Mouse (Mus musculus) B cell, adult 2 months (primary cell): Measurements from ENCODE around the gene Nmrk2.

ENCODE experiments used
- DNase-seq, 2 experiments: peaks; one replicate each; pipeline ENCODE4 v3.0.0; 2022

The Nmrk2 gene

GRCm38 (mm10) chr10:81216260-81216659, 14.4 kb upstream of the Nmrk2 start:
- no peak for DNase-seq

GRCm38 (mm10) chr10:81210154-81210553, 8.3 kb upstream of the Nmrk2 start:
- DNase-seq: no peak

- DNase-seq: no peak
Measured at GRCm38 (mm10) chr10:81204137-81204536, 2.3 kb upstream of the Nmrk2 start.

GRCm38 (mm10) chr10:81202978-81203720, 1.3 kb upstream of the Nmrk2 start:
- no peak for DNase-seq

GRCm38 (mm10) chr10:81200605-81201287, 1.1 kb downstream of the Nmrk2 start:
- no peak for DNase-seq

- no peak for DNase-seq
Measured at GRCm38 (mm10) chr10:81200141-81200540, 1.7 kb downstream of the Nmrk2 start.

- DNase-seq: no peak
Measured at GRCm38 (mm10) chr10:81198990-81199389, 2.9 kb downstream of the Nmrk2 start.

GRCm38 (mm10) chr10:81198230-81198629, 3.6 kb downstream of the Nmrk2 start:
- peak; percentile 83 to 86 for DNase-seq

- no peak for DNase-seq
Measured at GRCm38 (mm10) chr10:81197305-81197704, 4.5 kb downstream of the Nmrk2 start.

GRCm38 (mm10) chr10:81196470-81197065, 5.3 kb downstream of the Nmrk2 start:
- DNase-seq: no peak

GRCm38 (mm10) chr10:81195300-81195699, 6.6 kb downstream of the Nmrk2 start:
- DNase-seq: no peak

- peak; percentile 75 to 78 for DNase-seq
Measured at GRCm38 (mm10) chr10:81193991-81194774, 7.7 kb downstream of the Nmrk2 start.

- peak; percentile 51 to 56 for DNase-seq
Measured at GRCm38 (mm10) chr10:81192968-81193501, 8.8 kb downstream of the Nmrk2 start.

- peak; percentile 85 to 92 for DNase-seq
Measured at GRCm38 (mm10) chr10:81192270-81192967, 9.4 kb downstream of the Nmrk2 start.

- no peak for DNase-seq
Measured at GRCm38 (mm10) chr10:81191342-81191982, 10.4 kb downstream of the Nmrk2 start.

GRCm38 (mm10) chr10:81190912-81191321, 10.9 kb downstream of the Nmrk2 start:
- DNase-seq: no peak

GRCm38 (mm10) chr10:81190236-81190911, 11.5 kb downstream of the Nmrk2 start:
- peak; percentile 54 to 56 for DNase-seq

GRCm38 (mm10) chr10:81189821-81190220, 12.0 kb downstream of the Nmrk2 start:
- no peak for DNase-seq

- DNase-seq: no peak
Measured at GRCm38 (mm10) chr10:81187161-81187560, 14.7 kb downstream of the Nmrk2 start.

- DNase-seq: no peak
Measured at GRCm38 (mm10) chr10:81184765-81185164, 17.1 kb downstream of the Nmrk2 start.

- no peak for DNase-seq
Measured at GRCm38 (mm10) chr10:81183805-81184204, 18.0 kb downstream of the Nmrk2 start, which contains the start of gene 4930442H23Rik. Gene 4930442H23Rik (minus strand): TSS chr10:81183849.
